Mouse (Mus musculus) liver, embryonic 14.5 days (tissue): ENCODE data around the gene Usp44.

Source experiments
- CTCF ChIP-seq: IDR thresholded peaks from 2 replicates; pipeline ENCODE4 v1.5.1; 2016; ENCODE audit warnings: antibody characterized with exemption, low read depth, control low read depth
- EP300 ChIP-seq: IDR thresholded peaks from 2 replicates; pipeline ENCODE4 v1.6.1; 2016; ENCODE audit warnings: antibody characterized with exemption, low read depth

DNA sequence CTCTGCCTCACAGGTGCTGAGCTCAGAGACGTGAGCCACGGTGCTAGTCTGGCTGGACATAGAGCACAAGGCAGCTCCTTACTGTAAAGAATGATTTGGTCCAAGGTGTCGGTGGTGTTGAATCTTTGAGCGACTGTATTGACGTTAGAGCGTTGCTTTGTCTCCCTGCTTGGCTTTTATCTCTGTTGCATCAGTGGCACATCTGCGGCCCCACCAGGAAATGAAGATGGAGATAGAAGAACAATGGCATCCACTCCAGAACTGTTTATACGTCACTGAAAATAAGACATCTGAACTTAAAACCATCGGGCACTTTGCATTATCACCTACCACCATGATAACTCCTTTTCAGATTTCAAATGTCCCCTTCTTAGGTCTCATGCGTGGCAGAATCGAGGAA is 68.6 kb downstream of the Usp44 start:
- TF ChIP-seq CTCF = no peak
- TF ChIP-seq EP300 = no peak
